Mouse (Mus musculus) G1E (cell line): Measurements from ENCODE around the gene Fbxo39.

ENCODE experiments used
- CTCF ChIP-seq: IDR thresholded peaks from 2 replicates; pipeline ENCODE4 v1.5.1; 2012; ENCODE audit warnings: low read depth, low read length, inconsistent platforms, mixed read lengths
- GATA1 ChIP-seq: IDR thresholded peaks from 2 replicates; pipeline ENCODE4 v1.6.1; 2012; ENCODE audit warnings: borderline replicate concordance, low read length, inconsistent platforms, mixed read lengths
- GATA2 ChIP-seq: IDR thresholded peaks from 2 replicates; pipeline ENCODE4 v1.6.1; 2012; ENCODE audit warnings: low read depth, low read length, inconsistent platforms, borderline replicate concordance
- TAL1 ChIP-seq: conservative IDR thresholded peaks from 2 replicates; pipeline ENCODE4 v1.6.1; 2012; ENCODE audit warnings: low read depth, low read length, inconsistent platforms, mixed read lengths

DNA sequence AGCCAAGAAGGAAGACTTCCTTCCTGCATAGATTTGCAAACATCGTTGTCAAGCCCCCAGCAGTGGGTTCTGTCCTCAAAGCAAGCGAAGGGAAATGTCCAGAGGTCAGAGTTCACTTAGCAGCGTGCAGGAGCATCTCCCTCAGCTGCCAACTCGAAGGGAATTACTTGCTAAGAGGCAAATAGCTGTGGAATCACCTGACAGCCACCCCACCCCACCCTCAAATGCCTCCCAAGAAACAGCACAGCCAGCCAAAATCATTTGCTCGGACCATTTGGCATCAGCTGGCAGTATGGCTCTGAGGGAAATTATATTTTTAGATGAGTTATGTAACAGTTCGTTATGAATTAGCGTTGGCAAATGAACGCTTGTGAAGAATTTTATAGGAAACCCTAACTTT lies 34.8 kb downstream of the Fbxo39 start:
- TF ChIP-seq CTCF (no peak), GATA1 (no peak), GATA2 (no peak), TAL1 (no peak)
